Mouse (Mus musculus): ENCODE measurements around the gene Zfp710. TPM values are rescaled to one million over a fixed set of nuclear protein-coding genes. Genes with fewer than 3 reads are reported as not detected.
A peak's percentile ranks its signal among the peaks of the same experiment; 100 is the strongest.

The Zfp710 gene
- polyA plus RNA-seq, 1 experiment from 2014 or later: 12.2 TPM

GRCm38 (mm10) chr7:80071209-80071608 is 46.6 kb downstream of the Zfp710 start:
- no peak for ATAC-seq
- Histone ChIP-seq H3K27ac (ENCODE audit: low read length) (no peak overlapping the region), H3K4me1 (ENCODE audit: control insufficient read depth, insufficient read depth, low read length) (peaks cover 44% of the 10 kb centered on the region), H3K9me3 (ENCODE audit: control insufficient read depth, low read length) (no peaks in the 10 kb centered on the region), H3K9ac (ENCODE audit: low read depth, low read length) (no peak overlapping the region; the same call in 1 of the 2 replicates), H3K4me2 (ENCODE audit: low read depth, low read length) (no peak overlapping the region), H3K4me3 (ENCODE audit: low read length) (no peak overlapping the region), H3K27me3 (replicated peaks; ENCODE audit: control insufficient read depth, insufficient read depth, low read length) (no peaks in the 10 kb centered on the region), H3K36me3 (ENCODE audit: control insufficient read depth, insufficient read depth, low read length) (no peaks in the 10 kb centered on the region)
- WGBS: 86% methylated on average over 9 of the region's 9 CpGs

GRCm38 (mm10) chr7:80072297-80072696 is 47.7 kb downstream of the Zfp710 start:
- H3K27me3 ChIP-seq (replicated peaks; ENCODE audit: control insufficient read depth, insufficient read depth, low read length): no peaks in the 10 kb centered on the region
- H3K4me3 ChIP-seq (ENCODE audit: low read length): no peak overlapping the region
- no peak overlapping the region for H3K9ac ChIP-seq (ENCODE audit: low read depth, low read length)
- no peak overlapping the region for H3K27ac ChIP-seq (ENCODE audit: low read length)
- no peaks in the 10 kb centered on the region for H3K36me3 ChIP-seq (ENCODE audit: control insufficient read depth, insufficient read depth, low read length)
- no peak for ATAC-seq
- H3K4me2 ChIP-seq (ENCODE audit: low read depth, low read length): no peak overlapping the region
- H3K9me3 ChIP-seq (ENCODE audit: control insufficient read depth, low read length): no peaks in the 10 kb centered on the region
- 76% methylated on average over 6 of the region's 6 CpGs for WGBS
- peaks cover 54% of the 10 kb centered on the region for H3K4me1 ChIP-seq (ENCODE audit: control insufficient read depth, insufficient read depth, low read length)

GRCm38 (mm10) chr7:80073506-80073905 is 48.9 kb downstream of the Zfp710 start:
- ATAC-seq: no peak

GRCm38 (mm10) chr7:80074921-80075441 is 50.4 kb downstream of the Zfp710 start:
- Histone ChIP-seq H3K9me3 (ENCODE audit: control insufficient read depth, low read length) (no peaks in the 10 kb centered on the region), H3K4me1 (ENCODE audit: control insufficient read depth, insufficient read depth, low read length) (peaks cover 61% of the 10 kb centered on the region), H3K27me3 (replicated peaks; ENCODE audit: control insufficient read depth, insufficient read depth, low read length) (no peaks in the 10 kb centered on the region), H3K9ac (ENCODE audit: low read depth, low read length) (peak overlapping the region; percentile 51), H3K27ac (ENCODE audit: low read length) (peak overlapping the region; percentile 53), H3K36me3 (ENCODE audit: control insufficient read depth, insufficient read depth, low read length) (no peaks in the 10 kb centered on the region), H3K4me2 (ENCODE audit: low read depth, low read length) (0 out of 2 replicates have a peak overlapping the region, but pooled peaks have one; percentile 11), H3K4me3 (ENCODE audit: low read length) (no peak overlapping the region)
- WGBS: 44% methylated on average over 5 of the region's 5 CpGs
- peak; percentile 62 for ATAC-seq

More at GRCm38 (mm10) chr7:80073506-80073905, 48.9 kb downstream of the Zfp710 start:
- Histone ChIP-seq H3K4me2 (ENCODE audit: low read depth, low read length) (no peak overlapping the region), H3K27me3 (replicated peaks; ENCODE audit: control insufficient read depth, insufficient read depth, low read length) (no peaks in the 10 kb centered on the region), H3K27ac (ENCODE audit: low read length) (no peak overlapping the region), H3K4me3 (ENCODE audit: low read length) (no peak overlapping the region), H3K4me1 (ENCODE audit: control insufficient read depth, insufficient read depth, low read length) (peaks cover 65% of the 10 kb centered on the region), H3K9me3 (ENCODE audit: control insufficient read depth, low read length) (no peaks in the 10 kb centered on the region), H3K9ac (ENCODE audit: low read depth, low read length) (no peak overlapping the region), H3K36me3 (ENCODE audit: control insufficient read depth, insufficient read depth, low read length) (no peaks in the 10 kb centered on the region)
- 75% methylated on average over 8 of the region's 8 CpGs for WGBS

- no peaks in the 10 kb centered on the region for H3K27me3 ChIP-seq (replicated peaks; ENCODE audit: control insufficient read depth, insufficient read depth, low read length)
- no peaks in the 10 kb centered on the region for H3K36me3 ChIP-seq (ENCODE audit: control insufficient read depth, insufficient read depth, low read length)
- H3K4me2 ChIP-seq (ENCODE audit: low read depth, low read length): no peak overlapping the region
- H3K27ac ChIP-seq (ENCODE audit: low read length): 0 out of 2 replicates have a peak overlapping the region, but pooled peaks have one; percentile 4
- no peak overlapping the region for H3K9ac ChIP-seq (ENCODE audit: low read depth, low read length)
- 47% methylated on average over 4 of the region's 4 CpGs for WGBS
- H3K4me1 ChIP-seq (ENCODE audit: control insufficient read depth, insufficient read depth, low read length): peaks cover 54% of the 10 kb centered on the region
- no peaks in the 10 kb centered on the region for H3K9me3 ChIP-seq (ENCODE audit: control insufficient read depth, low read length)
- H3K4me3 ChIP-seq (ENCODE audit: low read length): no peak overlapping the region
- no peak for ATAC-seq
Observed at GRCm38 (mm10) chr7:80075946-80076583, 51.5 kb downstream of the Zfp710 start.

GRCm38 (mm10) chr7:80076961-80077716 is 52.5 kb downstream of the Zfp710 start:
- Histone ChIP-seq H3K4me1 (ENCODE audit: control insufficient read depth, insufficient read depth, low read length) (peaks cover 54% of the 10 kb centered on the region), H3K4me2 (ENCODE audit: low read depth, low read length) (no peak overlapping the region), H3K9me3 (ENCODE audit: control insufficient read depth, low read length) (no peaks in the 10 kb centered on the region), H3K4me3 (ENCODE audit: low read length) (no peak overlapping the region), H3K27me3 (replicated peaks; ENCODE audit: control insufficient read depth, insufficient read depth, low read length) (no peaks in the 10 kb centered on the region), H3K27ac (ENCODE audit: low read length) (peak overlapping the region; percentile 90; the same call in 1 of the 2 replicates), H3K36me3 (ENCODE audit: control insufficient read depth, insufficient read depth, low read length) (peaks cover 10% of the 10 kb centered on the region), H3K9ac (ENCODE audit: low read depth, low read length) (no peak overlapping the region)
- ATAC-seq: no peak
- WGBS: 73% methylated on average over 6 of the region's 6 CpGs

- Histone ChIP-seq H3K9ac (ENCODE audit: low read depth, low read length) (no peak overlapping the region), H3K4me1 (ENCODE audit: control insufficient read depth, insufficient read depth, low read length) (peaks cover 54% of the 10 kb centered on the region), H3K27ac (ENCODE audit: low read length) (peak overlapping the region; percentile 90; the same call in 1 of the 2 replicates), H3K27me3 (replicated peaks; ENCODE audit: control insufficient read depth, insufficient read depth, low read length) (no peaks in the 10 kb centered on the region), H3K9me3 (ENCODE audit: control insufficient read depth, low read length) (no peaks in the 10 kb centered on the region), H3K4me2 (ENCODE audit: low read depth, low read length) (no peak overlapping the region), H3K36me3 (ENCODE audit: control insufficient read depth, insufficient read depth, low read length) (peaks cover 15% of the 10 kb centered on the region), H3K4me3 (ENCODE audit: low read length) (no peak overlapping the region)
- 56% methylated on average over 9 of the region's 9 CpGs for WGBS
- peak; percentile 20; the same call in 1 of the 2 replicates for ATAC-seq
Observed at GRCm38 (mm10) chr7:80077801-80078200, 53.2 kb downstream of the Zfp710 start.

GRCm38 (mm10) chr7:80078792-80079301 is 54.2 kb downstream of the Zfp710 start:
- no peaks in the 10 kb centered on the region for H3K9me3 ChIP-seq (ENCODE audit: control insufficient read depth, low read length)
- ATAC-seq: peak; percentile 59
- H3K4me1 ChIP-seq (ENCODE audit: control insufficient read depth, insufficient read depth, low read length): peaks cover 48% of the 10 kb centered on the region
- H3K9ac ChIP-seq (ENCODE audit: low read depth, low read length): peak overlapping the region; percentile 61
- H3K4me3 ChIP-seq (ENCODE audit: low read length): no peak overlapping the region
- no peaks in the 10 kb centered on the region for H3K27me3 ChIP-seq (replicated peaks; ENCODE audit: control insufficient read depth, insufficient read depth, low read length)
- H3K36me3 ChIP-seq (ENCODE audit: control insufficient read depth, insufficient read depth, low read length): peaks cover 18% of the 10 kb centered on the region
- peak overlapping the region; percentile 90 for H3K27ac ChIP-seq (ENCODE audit: low read length)
- H3K4me2 ChIP-seq (ENCODE audit: low read depth, low read length): no peak overlapping the region; the same call in 1 of the 2 replicates
- 27% methylated on average over 14 of the region's 14 CpGs for WGBS
